ENCODE assay signal across 8 mouse cellular contexts in the genomic region with DNA sequence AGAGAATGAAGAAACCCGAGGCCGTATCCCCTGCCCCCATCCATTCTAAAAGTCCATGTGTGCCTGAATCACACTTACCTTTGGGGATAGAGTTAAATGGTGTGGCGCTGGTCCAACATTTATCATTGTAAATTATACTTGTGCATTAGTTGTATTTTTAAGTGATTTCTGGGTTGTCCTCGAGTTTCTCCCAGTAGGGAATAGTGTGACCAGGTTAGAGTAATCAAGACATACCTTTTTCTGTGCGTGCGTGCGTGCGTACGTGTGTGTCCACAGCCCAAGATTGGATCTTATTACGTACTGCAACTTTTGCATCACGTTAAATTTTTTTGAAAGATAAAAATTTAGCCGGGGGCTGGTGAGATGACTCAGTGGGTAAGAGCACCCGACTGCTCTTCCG. TPM values are rescaled to one million over a fixed set of nuclear protein-coding genes. Genes with fewer than 3 reads are reported as not detected.
A peak's percentile ranks its signal among the peaks of the same experiment; 100 is the strongest.
DNase-seq lines count a peak whose midpoint lies in the region; ATAC-seq and TF ChIP-seq lines count a peak whose summit lies in the region.

No protein-coding gene starts in this region.

- no peak for DNase-seq in lung, embryonic 14.5 days
- no peak for DNase-seq in lung, postnatal 14 days
- DNase-seq in embryonic facial prominence, embryonic 10.5 days (ENCODE audit: low spot score) = no peak
- no peak for DNase-seq in intestine, embryonic 14.5 days (ENCODE audit: low spot score)
- DNase-seq in adrenal gland, adult (ENCODE audit: inconsistent age in 2 of 2, low spot score in 1 of 2) = no peak
- DNase-seq in kidney, postnatal 14 days = no peak

- H3K4me2 ChIP-seq in lung, embryonic 14.5 days = peak overlapping the region; percentile 90
- peak overlapping the region; percentile 91 for H3K4me2 ChIP-seq in intestine, embryonic 14.5 days (ENCODE audit: low read length)
- peak overlapping the region; percentile 83 for H3K4me2 ChIP-seq in neural tube, embryonic 13.5 days

- no peaks in the 10 kb centered on the region for H3K27me3 ChIP-seq in lung, embryonic 14.5 days (ENCODE audit: insufficient read depth, low read length)
- no peaks in the 10 kb centered on the region for H3K27me3 ChIP-seq in embryonic facial prominence, embryonic 10.5 days (replicated peaks; ENCODE audit: low read depth, poor library complexity, severe bottlenecking)
- H3K27me3 ChIP-seq in intestine, embryonic 14.5 days (replicated peaks; ENCODE audit: control insufficient read depth, insufficient read depth, low read length) = no peaks in the 10 kb centered on the region
- no peaks in the 10 kb centered on the region for H3K27me3 ChIP-seq in neural tube, embryonic 13.5 days

- peaks cover 8% of the 10 kb centered on the region; the same call in 1 of the 2 replicates for H3K4me1 ChIP-seq in lung, embryonic 14.5 days (ENCODE audit: insufficient read depth)
- H3K4me1 ChIP-seq in embryonic facial prominence, embryonic 10.5 days = peaks cover 32% of the 10 kb centered on the region
- peaks cover 24% of the 10 kb centered on the region for H3K4me1 ChIP-seq in intestine, embryonic 14.5 days (replicated peaks; ENCODE audit: control insufficient read depth, insufficient read depth, low read length)
- peaks cover 40% of the 10 kb centered on the region for H3K4me1 ChIP-seq in neural tube, embryonic 13.5 days (replicated peaks)

- peak overlapping the region; percentile 72 for H3K9ac ChIP-seq in lung, embryonic 14.5 days
- peak overlapping the region; percentile 69 for H3K9ac ChIP-seq in intestine, embryonic 14.5 days (ENCODE audit: low read length)
- peak overlapping the region; percentile 80 for H3K9ac ChIP-seq in neural tube, embryonic 13.5 days

- no peak for TF ChIP-seq CTCF in lung, embryonic 14.5 days (IDR thresholded peaks at IDR 0.05; ENCODE audit: low read depth)

- H3K4me3 ChIP-seq in lung, embryonic 14.5 days (ENCODE audit: low read depth, low read length) = peak overlapping the region; percentile 97
- peak overlapping the region; percentile 94 for H3K4me3 ChIP-seq in embryonic facial prominence, embryonic 10.5 days
- H3K4me3 ChIP-seq in intestine, embryonic 14.5 days (ENCODE audit: low read depth, low read length) = peak overlapping the region; percentile 95
- H3K4me3 ChIP-seq in neural tube, embryonic 13.5 days = peak overlapping the region; percentile 62

- H3K27ac ChIP-seq in lung, embryonic 14.5 days (ENCODE audit: low read depth) = peak overlapping the region; percentile 99
- peak overlapping the region; percentile 99 for H3K27ac ChIP-seq in embryonic facial prominence, embryonic 10.5 days (replicated peaks)
- H3K27ac ChIP-seq in intestine, embryonic 14.5 days (ENCODE audit: low read depth) = peak overlapping the region; percentile 98
- H3K27ac ChIP-seq in neural tube, embryonic 13.5 days (replicated peaks) = peak overlapping the region; percentile 99

- no peaks in the 10 kb centered on the region for H3K9me3 ChIP-seq in lung, embryonic 14.5 days (ENCODE audit: low read depth, low read length)
- no peaks in the 10 kb centered on the region for H3K9me3 ChIP-seq in embryonic facial prominence, embryonic 10.5 days
- no peaks in the 10 kb centered on the region for H3K9me3 ChIP-seq in intestine, embryonic 14.5 days (ENCODE audit: control insufficient read depth, low read length)
- no peaks in the 10 kb centered on the region for H3K9me3 ChIP-seq in neural tube, embryonic 13.5 days

- peaks cover 29% of the 10 kb centered on the region for H3K36me3 ChIP-seq in lung, embryonic 14.5 days (ENCODE audit: insufficient read depth)
- peaks cover 33% of the 10 kb centered on the region for H3K36me3 ChIP-seq in embryonic facial prominence, embryonic 10.5 days (replicated peaks)
- H3K36me3 ChIP-seq in intestine, embryonic 14.5 days (ENCODE audit: control insufficient read depth, insufficient read depth, low read length) = peaks cover 18% of the 10 kb centered on the region
- peaks cover 10% of the 10 kb centered on the region for H3K36me3 ChIP-seq in neural tube, embryonic 13.5 days

- ATAC-seq in lung, embryonic 14.5 days (ENCODE audit: insufficient read depth) = no peak
- ATAC-seq in intestine, embryonic 14.5 days (replicated peaks; ENCODE audit: low FRiP score, low TSS enrichment, low read depth) = no peak
- ATAC-seq in neural tube, embryonic 13.5 days (ENCODE audit: low read depth) = no peak
- no peak for ATAC-seq in frontal cortex, adult (ENCODE audit: low TSS enrichment)

- 43% methylated on average over 14 of the region's 14 CpGs for WGBS in lung, embryonic 14.5 days
- 55% methylated on average over 14 of the region's 14 CpGs for WGBS in embryonic facial prominence, embryonic 10.5 days
- WGBS in intestine, embryonic 14.5 days = 40% methylated on average over 14 of the region's 14 CpGs
- WGBS in neural tube, embryonic 13.5 days = 49% methylated on average over 14 of the region's 14 CpGs

RNA-seq across cellular contexts. Expression of gene Zbtb8os, which starts 0.8 kb away (rescaled TPM):
- polyA plus RNA-seq in lung, embryonic 14.5 days (2014; fragmentation: Nextera tagmentation; extraction: Ambion mirVana) = 49.2 and 51.6 TPM in 2 replicates
- polyA plus RNA-seq in embryonic facial prominence, embryonic 10.5 days (2016; fragmentation: Nextera tagmentation; extraction: Ambion mirVana) = 49.0 and 49.3 TPM in 2 replicates
- 46.9 and 51.3 TPM in 2 replicates for polyA plus RNA-seq in intestine, embryonic 14.5 days (2014; fragmentation: Nextera tagmentation; extraction: Ambion mirVana)
- 24.9 and 28.2 TPM in 2 replicates for polyA plus RNA-seq in neural tube, embryonic 13.5 days (2015; fragmentation: Nextera tagmentation; extraction: Ambion mirVana)

RNA-seq across cellular contexts. Expression of gene Rbbp4, which starts 1.1 kb away (rescaled TPM):
- 387 and 402 TPM in 2 replicates for polyA plus RNA-seq in lung, embryonic 14.5 days (2014; fragmentation: Nextera tagmentation; extraction: Ambion mirVana)
- polyA plus RNA-seq in embryonic facial prominence, embryonic 10.5 days (2016; fragmentation: Nextera tagmentation; extraction: Ambion mirVana) = 546 and 560 TPM in 2 replicates
- polyA plus RNA-seq in intestine, embryonic 14.5 days (2014; fragmentation: Nextera tagmentation; extraction: Ambion mirVana) = 333 and 352 TPM in 2 replicates
- 344 and 395 TPM in 2 replicates for polyA plus RNA-seq in neural tube, embryonic 13.5 days (2015; fragmentation: Nextera tagmentation; extraction: Ambion mirVana)

RNA-seq across cellular contexts. Expression of gene Zbtb8a, which starts 41.6 kb away (rescaled TPM):
- 14.7 and 16.2 TPM in 2 replicates for polyA plus RNA-seq in lung, embryonic 14.5 days (2014; fragmentation: Nextera tagmentation; extraction: Ambion mirVana)
- 6.0 and 6.6 TPM in 2 replicates for polyA plus RNA-seq in embryonic facial prominence, embryonic 10.5 days (2016; fragmentation: Nextera tagmentation; extraction: Ambion mirVana)
- polyA plus RNA-seq in intestine, embryonic 14.5 days (2014; fragmentation: Nextera tagmentation; extraction: Ambion mirVana) = 7.6 and 11.1 TPM in 2 replicates
- 18.5 and 20.4 TPM in 2 replicates for polyA plus RNA-seq in neural tube, embryonic 13.5 days (2015; fragmentation: Nextera tagmentation; extraction: Ambion mirVana)

RNA-seq across cellular contexts. Expression of gene Sync, which starts 48.9 kb away (rescaled TPM):
- 0.33 and 0.54 TPM in 2 replicates for polyA plus RNA-seq in lung, embryonic 14.5 days (2014; fragmentation: Nextera tagmentation; extraction: Ambion mirVana)
- polyA plus RNA-seq in embryonic facial prominence, embryonic 10.5 days (2016; fragmentation: Nextera tagmentation; extraction: Ambion mirVana) = 0.48 and 0.71 TPM in 2 replicates
- 1.3 and 2.1 TPM in 2 replicates for polyA plus RNA-seq in intestine, embryonic 14.5 days (2014; fragmentation: Nextera tagmentation; extraction: Ambion mirVana)
- polyA plus RNA-seq in neural tube, embryonic 13.5 days (2015; fragmentation: Nextera tagmentation; extraction: Ambion mirVana) = 3.2 and 3.4 TPM in 2 replicates
